Mouse (Mus musculus) olfactory bulb, adult 2 months (tissue): ENCODE measurements around the gene Hykk.
"Not testable (repeated sequence)": the region's sequence is repeated elsewhere in the genome, so short reads cannot be mapped to it uniquely, and the experiment has no call there.

Experiments used
- CTCF ChIP-seq: fragments of 200-500 bp; IDR thresholded peaks from 2 replicates; pipeline ENCODE4 v1.5.1; 2012; ENCODE audit warnings: low read depth, mild to moderate bottlenecking, low read length, moderate library complexity; ENCODE audit not compliant: insufficient read depth
- POLR2A ChIP-seq: fragments of 200-500 bp; IDR thresholded peaks from 2 replicates; pipeline ENCODE4 v1.6.1; 2012; ENCODE audit warnings: mild to moderate bottlenecking, low read depth, low read length, moderate library complexity; ENCODE audit not compliant: insufficient read depth

DNA sequence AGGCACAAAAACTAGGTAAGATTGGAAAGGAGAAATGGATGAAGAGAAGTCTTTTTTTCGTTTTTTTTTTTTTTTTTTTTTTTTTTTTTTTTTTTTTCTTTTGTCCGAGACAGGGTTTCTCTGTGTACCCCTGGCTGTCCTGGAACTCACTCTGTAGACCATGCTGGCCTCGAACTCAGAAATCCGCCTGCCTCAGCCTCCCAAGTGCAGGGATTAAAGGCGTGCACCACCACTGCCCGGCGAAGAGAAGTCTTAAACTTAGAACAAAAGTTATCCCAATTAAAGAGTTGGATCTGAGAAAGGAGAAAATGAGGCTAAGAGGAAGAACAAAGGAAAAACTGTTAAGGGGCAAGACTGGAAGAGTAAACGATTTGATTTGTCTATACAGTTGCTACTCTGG is 33.1 kb downstream of the Hykk start:
- not testable (repeated sequence) for TF ChIP-seq POLR2A, CTCF
